Mouse (Mus musculus) heart, embryonic 16.5 days (tissue): ENCODE data around the gene Ddx54. TPM values are rescaled to one million over a fixed set of nuclear protein-coding genes. Genes with fewer than 3 reads are reported as not detected.

Source experiments
- ATAC-seq: fragments of 200-750 bp; cut with Nextera tagmentation; replicated peaks from 2 replicates; pipeline ENCODE4 v1.8.0; 2017; ENCODE audit warnings: moderate number of reproducible peaks; ENCODE audit not compliant: insufficient read depth, low FRiP score; ENCODE audit errors: extremely low read depth
- H3K27ac ChIP-seq: fragments of 300-500 bp; sonication (generic); 2 replicates; pipeline ENCODE4 v1.5.1; 2014; ENCODE audit warnings: mild to moderate bottlenecking, low read length, control low read depth, moderate library complexity
- H3K27me3 ChIP-seq: fragments of 300-500 bp; sonication (generic); 2 replicates; pipeline ENCODE4 v1.6.1; 2014; ENCODE audit warnings: low read length, mixed read lengths; ENCODE audit not compliant: control insufficient read depth, insufficient read depth
- H3K36me3 ChIP-seq: fragments of 300-500 bp; sonication (generic); 2 replicates; pipeline ENCODE4 v1.6.1; 2014; ENCODE audit not compliant: control insufficient read depth, insufficient read depth
- H3K4me1 ChIP-seq: fragments of 300-500 bp; sonication (generic); 2 replicates; pipeline ENCODE4 v1.6.1; 2014; ENCODE audit warnings: low read length, mixed read lengths; ENCODE audit not compliant: control insufficient read depth, insufficient read depth
- H3K4me2 ChIP-seq: fragments of 300-500 bp; sonication (generic); 2 replicates; pipeline ENCODE4 v1.6.1; 2014; ENCODE audit warnings: low read depth, mild to moderate bottlenecking, control low read depth, low read length
- H3K4me3 ChIP-seq: fragments of 300-500 bp; sonication (generic); 2 replicates; pipeline ENCODE4 v1.5.1; 2014; ENCODE audit warnings: mild to moderate bottlenecking, control low read depth, low read length
- H3K9ac ChIP-seq: fragments of 300-500 bp; sonication (generic); 2 replicates; pipeline ENCODE4 v1.6.1; 2014; ENCODE audit warnings: low read length, control low read depth
- H3K9me3 ChIP-seq: fragments of 300-500 bp; sonication (generic); replicated peaks from 2 replicates; pipeline ENCODE4 v1.6.1; 2016; ENCODE audit warnings: low read length; ENCODE audit not compliant: control insufficient read depth
- WGBS: fragments of 180-500 bp; shearing (Covaris S2); extraction: QIAGEN DNeasy Blood & Tissue Kit; methylation state at CpG from one replicate; pipeline ENCODE4 v1.1.7; 2014; 5-methylcytosine and 5-hydroxymethylcytosine counted together
- polyA plus RNA-seq: library from polyadenylated mRNA; unstranded; fragments of >200 nt; fragmentation: Nextera tagmentation; extraction: Ambion mirVana; gene quantifications from 2 replicates; pipeline ENCODE4 v1.2.1, GENCODE M21; 2015

Gene Ddx54
- polyA plus RNA-seq, 1 experiment from 2014 or later = 35.0 TPM

DNA sequence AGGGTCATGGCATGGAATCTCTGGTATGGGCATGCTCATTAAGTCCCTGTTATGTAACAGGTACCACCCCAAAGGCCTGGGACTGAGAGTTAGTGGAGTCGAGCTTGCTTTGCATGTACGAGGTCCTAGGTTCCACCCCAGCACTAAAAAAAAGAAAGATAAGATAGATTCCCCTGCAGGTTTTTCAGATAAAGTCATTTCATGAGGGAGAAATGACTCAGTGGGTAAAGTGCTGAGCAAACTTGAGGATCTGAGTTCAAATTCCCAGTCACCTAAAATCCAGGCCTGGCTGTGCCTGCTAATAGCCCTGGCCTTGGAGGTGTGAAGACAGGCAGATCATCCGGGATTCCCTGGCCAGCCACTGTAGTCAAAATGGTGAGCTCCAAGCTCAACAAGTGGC, 59.3 kb downstream of the Ddx54 start:
- no peak overlapping the region for H3K4me3 ChIP-seq
- peaks cover 4% of the 10 kb centered on the region for H3K27me3 ChIP-seq
- no peaks in the 10 kb centered on the region for H3K4me1 ChIP-seq
- no peaks in the 10 kb centered on the region for H3K36me3 ChIP-seq
- no peaks in the 10 kb centered on the region for H3K9me3 ChIP-seq
- H3K27ac ChIP-seq = no peak overlapping the region
- H3K4me2 ChIP-seq = no peak overlapping the region
- no peak for ATAC-seq
- no peak overlapping the region for H3K9ac ChIP-seq
- WGBS = 60% methylated on average over 3 of the region's 3 CpGs

DNA sequence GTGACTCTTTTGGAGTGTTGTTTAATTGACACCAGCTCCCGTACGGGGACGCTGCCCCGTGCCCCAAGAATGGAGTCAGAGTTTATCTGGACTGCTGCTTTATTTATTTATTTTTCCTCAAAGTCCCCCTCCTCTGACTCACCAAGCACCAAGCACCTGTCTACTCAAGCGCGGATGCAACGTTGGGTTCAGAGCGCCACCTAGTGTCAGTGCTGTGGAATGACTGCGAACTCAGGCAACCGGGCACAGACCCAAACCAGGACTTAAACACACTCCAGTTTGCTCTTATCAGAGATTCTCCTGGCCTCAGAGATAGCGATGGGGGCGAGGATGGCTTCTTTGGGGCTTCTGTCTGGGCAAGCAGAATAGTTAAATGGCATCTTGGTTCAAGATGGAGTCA, 61.1 kb downstream of the Ddx54 start:
- H3K27ac ChIP-seq = no peak overlapping the region
- no peaks in the 10 kb centered on the region for H3K9me3 ChIP-seq
- no peak overlapping the region for H3K4me2 ChIP-seq
- no peaks in the 10 kb centered on the region for H3K36me3 ChIP-seq
- WGBS = 4% methylated on average over 12 of the region's 12 CpGs
- H3K27me3 ChIP-seq = peaks cover 4% of the 10 kb centered on the region; the same call in 1 of the 2 replicates
- no peak overlapping the region for H3K4me3 ChIP-seq
- no peak overlapping the region for H3K9ac ChIP-seq
- H3K4me1 ChIP-seq = no peaks in the 10 kb centered on the region
- no peak; the same call in 1 of the 2 replicates for ATAC-seq

DNA sequence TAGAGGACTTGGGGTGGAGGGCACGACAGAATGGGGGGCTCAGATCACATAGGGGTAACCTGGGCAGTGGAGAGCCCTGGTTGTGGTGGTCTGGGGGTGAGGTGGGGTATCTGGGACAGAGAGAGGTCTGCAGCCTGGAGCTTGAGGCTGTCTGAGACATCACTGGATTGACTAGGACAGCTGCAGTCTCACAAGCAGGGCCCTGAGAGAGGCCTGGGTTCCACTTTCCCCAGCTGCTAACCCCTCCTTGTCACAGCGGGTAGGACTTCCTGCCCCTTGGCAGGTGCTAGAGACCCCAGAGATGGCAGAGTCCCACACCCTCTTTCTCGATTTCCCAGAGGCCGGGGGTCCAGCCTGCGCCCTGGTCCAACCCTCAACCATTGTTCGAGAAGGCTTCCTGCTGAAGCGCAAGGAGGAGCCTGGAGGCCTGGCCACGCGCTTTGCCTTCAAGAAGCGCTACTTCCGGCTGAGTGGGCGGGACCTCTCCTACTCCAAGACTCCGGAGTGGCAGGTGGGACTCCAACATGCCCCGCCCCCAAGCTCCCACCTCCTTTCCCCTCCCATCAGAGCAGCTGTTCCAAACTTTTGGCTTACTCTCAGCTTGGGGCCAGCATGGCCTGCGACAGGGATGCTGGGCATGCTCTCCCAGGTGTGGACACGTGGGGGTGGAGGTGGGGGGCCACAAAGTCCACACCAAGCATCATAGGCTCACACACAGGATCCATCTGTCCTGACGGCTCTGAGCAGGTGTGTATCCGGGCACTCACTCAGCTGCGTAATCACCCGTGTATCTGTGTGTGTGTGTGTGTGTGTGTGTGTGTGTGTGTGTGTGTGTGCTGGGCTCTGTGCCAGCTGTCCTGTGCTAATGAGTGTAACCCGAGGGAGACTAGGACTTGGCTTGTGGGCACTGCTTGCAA, 61.9 kb downstream of the Ddx54 start:
- 27% methylated on average over 21 of the region's 21 CpGs for WGBS
- Histone ChIP-seq H3K4me3 (no peak overlapping the region), H3K4me2 (no peak overlapping the region), H3K4me1 (0 out of 2 replicates have a peak, but pooled peaks cover 1% of the 10 kb centered on the region), H3K9me3 (no peaks in the 10 kb centered on the region), H3K27me3 (peaks cover 4% of the 10 kb centered on the region; the same call in 1 of the 2 replicates), H3K27ac (no peak overlapping the region), H3K9ac (no peak overlapping the region), H3K36me3 (no peaks in the 10 kb centered on the region)
- ATAC-seq = peak; percentile 20; the same call in 1 of the 2 replicates

DNA sequence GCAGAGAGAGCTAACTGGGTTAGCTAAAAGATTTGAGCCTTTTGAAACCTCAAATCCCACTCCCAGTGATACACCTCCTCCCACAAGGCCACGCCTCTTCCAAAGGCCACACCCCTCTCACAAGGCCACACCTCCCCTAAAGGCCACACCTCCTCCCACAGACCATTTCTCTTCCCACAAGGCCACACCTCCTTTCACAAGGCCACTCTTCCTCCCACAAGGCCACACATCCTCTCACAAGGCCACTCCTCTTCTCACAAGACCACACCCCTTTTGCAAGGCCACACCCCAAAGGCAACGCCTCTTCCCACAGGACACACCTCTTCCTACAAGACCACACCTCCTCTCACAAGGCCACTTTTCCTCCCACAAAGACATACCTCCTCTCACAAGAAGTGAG, 65.0 kb downstream of the Ddx54 start:
- ATAC-seq = no peak
- Histone ChIP-seq H3K9me3 (no peaks in the 10 kb centered on the region), H3K4me2 (no peak overlapping the region), H3K27ac (no peak overlapping the region), H3K27me3 (peaks cover 17% of the 10 kb centered on the region), H3K9ac (no peak overlapping the region), H3K4me1 (0 out of 2 replicates have a peak, but pooled peaks cover 3% of the 10 kb centered on the region), H3K4me3 (no peak overlapping the region), H3K36me3 (no peaks in the 10 kb centered on the region)
- WGBS = 16% methylated on average over 2 of the region's 2 CpGs

Other genes with a start within 250 kb of the Ddx54 start
- not detected in 2 replicates for gene Lhx5, start 181.0 kb upstream of the Ddx54 start, polyA plus RNA-seq
- 18.1 TPM in 2 replicates for gene Sdsl, start 139.9 kb upstream of the Ddx54 start, polyA plus RNA-seq
- gene Sds, start 136.2 kb upstream of the Ddx54 start, polyA plus RNA-seq = 0.56 TPM in 1 of 2 replicates, not detected in the other
- 43.3 and 44.1 TPM in 2 replicates for gene Plbd2, start 109.1 kb upstream of the Ddx54 start, polyA plus RNA-seq
- 3.5 and 4.3 TPM in 2 replicates for gene Slc8b1, start 101.6 kb upstream of the Ddx54 start, polyA plus RNA-seq
- gene Tpcn1, start 24.1 kb upstream of the Ddx54 start, polyA plus RNA-seq = 14.5 TPM in 2 replicates
- gene Iqcd, start 23.7 kb upstream of the Ddx54 start, polyA plus RNA-seq = 0.36 and 0.42 TPM in 2 replicates
- 13.2 and 14.0 TPM in 2 replicates for gene Rita1, start 150 bp upstream of the Ddx54 start, polyA plus RNA-seq
- 0.49 TPM in 1 of 2 replicates, not detected in the other for gene Cfap73, start 21.5 kb downstream of the Ddx54 start, polyA plus RNA-seq
- 0.70 and 0.74 TPM in 2 replicates for gene Rasal1, start 36.1 kb downstream of the Ddx54 start, polyA plus RNA-seq
- gene Dtx1, start 99.2 kb downstream of the Ddx54 start, polyA plus RNA-seq = 6.7 and 11.2 TPM in 2 replicates
- gene Oas2, start 137.1 kb downstream of the Ddx54 start, polyA plus RNA-seq = 0.22 and 0.46 TPM in 2 replicates
- 0.59 and 0.80 TPM in 2 replicates for gene Oas3, start 164.9 kb downstream of the Ddx54 start, polyA plus RNA-seq
- gene Oas1e, start 182.8 kb downstream of the Ddx54 start, polyA plus RNA-seq = not detected in 2 replicates
- gene Oas1c, start 199.8 kb downstream of the Ddx54 start, polyA plus RNA-seq = 0.60 and 0.77 TPM in 2 replicates
- gene Oas1f, start 234.6 kb downstream of the Ddx54 start, polyA plus RNA-seq = 0.12 TPM in 1 of 2 replicates, not detected in the other
- not detected in 2 replicates for gene Oas1h, start 248.7 kb downstream of the Ddx54 start, polyA plus RNA-seq